Mouse (Mus musculus): Measurements from ENCODE around the gene Pdlim5.

Gene Pdlim5

DNA sequence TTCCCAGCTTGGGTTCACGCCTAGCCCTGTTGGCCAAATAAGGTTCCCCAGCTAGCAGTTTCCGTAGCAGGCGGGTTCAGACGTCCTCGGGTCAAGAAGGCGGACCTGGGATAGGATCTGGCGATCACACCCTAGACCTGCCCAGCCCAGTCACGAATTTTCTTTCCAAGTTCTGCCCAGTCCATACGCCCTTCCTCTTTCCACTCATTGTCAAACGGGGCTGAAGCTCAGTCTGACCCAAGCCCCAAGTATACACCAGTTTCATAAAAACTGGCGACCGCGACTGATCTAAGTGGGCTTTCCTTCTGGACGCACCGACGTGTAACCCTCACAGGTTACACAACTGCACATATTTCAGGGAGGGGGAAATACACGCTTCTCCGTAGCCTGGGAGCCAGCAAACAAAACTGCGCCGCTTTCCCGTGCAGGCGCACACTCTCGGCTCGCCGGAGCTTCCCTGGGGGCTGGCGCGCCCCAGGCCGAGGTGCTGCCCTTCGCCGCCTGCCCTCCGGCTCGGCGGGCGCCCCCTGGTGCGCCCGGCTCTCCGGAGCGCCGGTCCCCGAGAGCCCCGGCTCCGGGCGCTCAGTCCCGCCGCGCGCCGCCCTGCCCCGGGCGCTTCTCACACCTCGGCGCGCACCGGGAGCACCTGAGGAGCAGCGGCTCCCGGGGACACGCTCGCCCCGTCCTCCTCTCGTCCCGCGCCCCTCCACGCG lies 544 bp downstream of the Pdlim5 start:
- no peak for DNase-seq (ENCODE audit: low read depth, low spot score)

GRCm38 (mm10) chr3:142394000-142394411 lies 1.5 kb downstream of the Pdlim5 start:
- no peak for DNase-seq (ENCODE audit: low read depth, low spot score)

- no peak for DNase-seq (ENCODE audit: low read depth, low spot score)
These were observed 4.0 kb downstream of the Pdlim5 start for GRCm38 (mm10) chr3:142391531-142391930.

GRCm38 (mm10) chr3:142390288-142390687 lies 5.2 kb downstream of the Pdlim5 start:
- DNase-seq (ENCODE audit: low read depth, low spot score), result no peak

DNA sequence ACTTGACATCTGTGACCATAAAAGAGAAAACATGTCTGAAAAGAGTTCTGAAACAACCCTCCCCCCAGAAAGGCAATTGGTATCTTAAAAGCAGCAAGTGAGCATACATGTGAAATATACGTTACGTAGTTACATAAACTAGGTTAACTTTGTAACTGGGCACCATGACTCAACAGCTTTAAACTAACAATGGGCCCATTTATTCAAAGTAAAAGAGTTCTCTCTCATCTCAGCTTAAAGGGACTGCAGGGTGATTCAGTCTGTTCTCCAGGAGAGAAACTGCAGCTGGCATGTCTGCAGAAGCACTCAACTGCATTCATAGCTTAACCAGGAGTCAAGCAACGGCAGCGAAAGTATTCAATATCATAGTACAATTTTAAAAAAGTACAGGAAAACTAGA lies 7.3 kb downstream of the Pdlim5 start:
- DNase-seq (ENCODE audit: low read depth, low spot score), result no peak

DNA sequence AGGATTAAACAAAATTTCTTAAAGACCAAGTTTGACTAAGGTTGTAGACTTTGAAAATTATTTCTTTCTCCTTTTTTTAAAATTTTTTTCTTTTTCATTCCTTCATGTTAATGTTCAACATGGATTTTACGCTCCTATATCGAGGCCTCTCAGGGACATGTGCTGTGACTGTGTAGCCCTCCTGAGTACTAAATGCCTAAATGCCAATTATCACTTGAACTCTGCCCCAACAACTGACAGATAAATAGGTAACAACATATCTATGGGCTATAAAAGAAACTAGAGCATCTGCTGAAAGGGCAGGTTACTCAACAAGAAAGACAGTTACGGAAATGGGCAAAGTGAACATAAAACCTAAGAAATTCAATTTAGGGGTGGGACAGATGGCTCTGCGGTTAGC lies 9.0 kb downstream of the Pdlim5 start:
- DNase-seq (ENCODE audit: low read depth, low spot score), result no peak

DNA sequence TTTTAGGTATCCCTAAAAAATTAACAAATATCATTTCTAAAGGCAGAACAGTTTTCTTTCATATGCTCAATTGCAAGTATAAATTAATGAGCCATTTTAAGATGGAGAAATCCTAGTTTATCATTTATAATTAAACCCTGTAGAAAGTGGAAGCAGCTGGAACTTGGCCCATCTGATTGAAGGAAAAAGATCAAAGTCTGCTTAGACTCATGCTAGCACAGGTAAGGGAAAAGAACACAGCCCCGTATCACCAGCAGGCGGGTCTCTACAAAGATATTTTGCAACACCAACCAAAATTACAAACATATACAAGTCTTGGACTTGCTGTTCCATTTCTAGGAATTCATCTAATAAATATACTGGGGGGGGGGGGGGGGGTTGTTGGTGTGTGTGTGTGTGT lies 9.8 kb downstream of the Pdlim5 start:
- DNase-seq (ENCODE audit: low read depth, low spot score), result no peak

DNA sequence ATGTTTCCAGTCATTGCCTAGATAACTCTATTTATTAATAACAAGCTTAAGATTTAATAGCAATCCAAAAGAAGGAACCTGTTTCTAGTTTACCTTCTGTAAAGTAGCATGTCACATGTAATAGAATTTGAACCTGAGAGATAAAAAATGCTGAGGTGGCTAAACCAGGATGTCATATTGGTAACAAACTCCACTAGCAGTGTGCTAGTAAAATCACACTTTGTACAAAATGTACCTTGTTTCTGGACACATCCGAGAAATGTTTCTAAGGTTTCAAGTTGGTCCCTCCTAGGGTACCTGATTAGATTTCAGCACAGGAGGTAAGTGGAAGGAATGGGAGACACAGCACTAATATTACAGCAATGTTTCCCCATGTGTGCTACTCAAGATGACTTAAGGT lies 18.9 kb downstream of the Pdlim5 start:
- no peak for DNase-seq (ENCODE audit: low read depth, low spot score)

DNA sequence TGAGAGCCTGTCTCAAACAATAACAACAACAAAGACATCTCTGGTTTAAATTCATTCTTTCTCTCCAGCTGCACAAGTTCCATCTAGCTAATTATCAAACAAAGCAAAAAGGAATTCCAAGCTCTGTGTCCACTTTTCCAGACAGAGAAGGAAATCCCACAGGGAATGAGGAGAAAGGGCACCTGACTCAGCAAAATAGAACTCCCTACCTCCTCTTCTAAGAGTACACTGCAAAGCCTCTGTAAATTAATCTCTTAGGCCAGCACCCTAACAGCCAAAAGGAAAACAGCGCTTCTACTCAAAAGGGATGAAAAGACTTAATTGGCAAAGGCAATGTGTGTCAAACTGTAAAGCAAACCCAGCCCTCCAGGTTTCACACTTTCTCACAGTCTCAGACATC lies 20.4 kb downstream of the Pdlim5 start:
- no peak for DNase-seq (ENCODE audit: low read depth, low spot score)

GRCm38 (mm10) chr3:142372465-142373147 lies 22.9 kb downstream of the Pdlim5 start:
- DNase-seq (ENCODE audit: low read depth, low spot score), result no peak

DNA sequence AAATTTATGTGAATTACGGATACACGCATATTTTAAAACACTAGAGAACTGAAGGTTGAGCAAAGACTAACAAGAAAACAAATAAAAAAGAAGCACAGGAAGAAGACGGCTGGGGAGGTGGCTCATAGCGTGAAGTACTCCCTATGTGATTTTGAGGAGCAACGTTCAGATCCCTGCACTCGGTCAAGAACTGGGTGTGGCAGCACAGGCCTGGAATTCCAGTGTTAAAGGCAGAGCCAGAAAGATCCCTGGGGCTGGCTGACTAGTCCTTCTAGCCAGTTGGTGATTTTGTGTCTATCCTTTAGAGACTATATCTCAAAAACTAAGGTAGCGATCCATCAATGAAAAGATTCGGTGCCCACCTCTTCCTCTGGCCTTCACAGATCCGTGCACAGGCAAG lies 27.1 kb downstream of the Pdlim5 start:
- DNase-seq (ENCODE audit: low read depth, low spot score), result no peak

DNA sequence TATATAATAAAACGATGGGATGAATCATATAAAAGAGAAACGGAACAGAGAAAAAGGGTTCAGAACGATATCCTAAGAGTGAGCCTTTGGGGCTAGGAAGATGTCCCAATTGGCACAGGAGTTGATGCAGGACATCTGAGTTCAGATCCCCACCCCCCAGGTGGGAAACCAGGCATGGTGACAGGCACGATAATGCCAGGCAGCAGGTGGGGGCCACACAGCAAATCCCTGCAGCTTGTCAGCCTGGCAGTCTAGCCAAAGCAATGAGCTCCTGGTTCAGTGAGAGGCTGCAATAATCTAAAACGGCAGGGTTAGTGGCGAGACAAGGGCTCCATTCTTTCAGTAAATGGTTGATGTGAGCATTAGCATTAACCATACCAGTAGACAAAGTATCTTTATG lies 33.4 kb downstream of the Pdlim5 start:
- no peak for DNase-seq (ENCODE audit: low read depth, low spot score)

GRCm38 (mm10) chr3:142358951-142359350 lies 36.5 kb downstream of the Pdlim5 start:
- DNase-seq (ENCODE audit: low read depth, low spot score), result peak; percentile 28

GRCm38 (mm10) chr3:142356661-142357060 lies 38.8 kb downstream of the Pdlim5 start:
- DNase-seq (ENCODE audit: low read depth, low spot score), result no peak

GRCm38 (mm10) chr3:142353218-142353617 lies 42.3 kb downstream of the Pdlim5 start:
- DNase-seq (ENCODE audit: low read depth, low spot score), result no peak

DNA sequence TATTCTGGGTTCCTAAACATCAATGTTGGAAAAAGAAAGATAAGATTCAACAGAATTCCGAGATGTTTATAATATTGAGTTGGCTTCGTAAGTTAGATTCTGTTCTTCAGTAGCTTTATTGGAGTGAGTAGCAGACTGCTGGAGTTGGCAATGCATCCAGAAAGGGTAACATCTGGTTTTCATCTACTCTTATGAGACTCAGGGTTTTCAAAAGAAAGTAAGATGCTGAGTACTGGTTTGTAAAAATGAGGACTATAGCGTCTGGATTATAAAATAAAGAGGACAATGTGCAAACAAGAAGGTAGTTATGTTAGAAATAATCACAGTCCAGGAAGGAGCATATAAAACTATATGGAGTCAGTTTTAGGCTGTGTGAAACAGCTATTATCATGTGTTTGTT lies 45.0 kb downstream of the Pdlim5 start:
- no peak for DNase-seq (ENCODE audit: low read depth, low spot score)

DNA sequence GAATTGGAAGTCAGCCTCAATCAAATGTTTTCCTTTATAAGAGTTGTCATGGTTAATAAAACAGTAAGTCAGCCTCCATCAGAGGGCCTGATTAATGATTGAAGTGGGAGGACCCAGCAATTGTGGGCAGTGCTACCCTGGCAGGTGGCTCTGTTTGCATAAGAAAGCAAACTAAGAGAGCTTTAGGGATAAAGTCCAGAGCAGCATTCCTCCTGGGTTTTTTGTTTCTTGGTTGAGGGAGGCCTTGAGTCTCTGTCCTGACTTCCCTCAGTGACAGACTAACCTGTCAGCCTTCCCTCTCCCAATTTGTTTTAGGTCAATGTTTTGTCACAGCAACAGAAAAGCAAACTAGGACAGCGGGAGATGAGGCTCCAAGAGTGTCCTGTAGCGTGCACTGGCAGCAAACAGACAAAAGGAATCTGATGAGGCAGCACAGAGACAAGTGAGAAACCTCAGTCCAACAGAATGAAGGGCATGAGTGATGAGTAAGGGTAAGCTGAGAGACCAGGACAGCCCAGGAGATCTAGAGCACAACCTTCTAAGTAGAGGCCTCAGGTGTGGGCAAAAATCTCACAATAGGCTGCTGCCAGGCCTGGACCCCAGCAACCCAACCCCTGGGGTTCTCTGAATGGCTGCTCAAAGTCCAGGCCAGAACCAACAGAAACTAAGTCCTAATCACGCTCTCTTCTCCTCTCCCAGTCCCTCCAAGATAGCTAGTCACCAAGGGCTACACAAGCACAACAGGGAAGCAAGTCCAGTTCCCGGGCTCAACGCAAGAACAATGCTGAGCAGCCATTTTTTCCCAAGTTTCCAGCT lies 46.5 kb downstream of the Pdlim5 start:
- no peak for DNase-seq (ENCODE audit: low read depth, low spot score)

DNA sequence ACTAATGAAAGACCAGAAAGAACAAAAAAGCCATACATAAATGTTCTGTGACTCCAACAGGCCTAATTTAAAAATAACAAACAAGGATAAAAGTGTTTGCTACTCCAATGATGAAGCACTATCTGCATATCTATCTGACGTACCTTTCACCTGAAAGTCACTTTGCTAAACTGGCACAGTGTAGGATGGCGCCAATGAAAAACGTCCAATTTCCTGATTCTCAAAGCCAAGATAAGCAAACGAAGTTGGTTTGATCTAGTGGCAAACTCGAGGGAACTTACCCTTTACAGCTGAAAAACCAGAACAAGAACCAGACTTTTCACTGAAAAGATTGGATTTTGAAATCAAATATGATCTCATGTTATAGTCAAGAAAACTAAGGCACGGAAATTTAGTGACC lies 49.2 kb downstream of the Pdlim5 start:
- no peak for DNase-seq (ENCODE audit: low read depth, low spot score)

DNA sequence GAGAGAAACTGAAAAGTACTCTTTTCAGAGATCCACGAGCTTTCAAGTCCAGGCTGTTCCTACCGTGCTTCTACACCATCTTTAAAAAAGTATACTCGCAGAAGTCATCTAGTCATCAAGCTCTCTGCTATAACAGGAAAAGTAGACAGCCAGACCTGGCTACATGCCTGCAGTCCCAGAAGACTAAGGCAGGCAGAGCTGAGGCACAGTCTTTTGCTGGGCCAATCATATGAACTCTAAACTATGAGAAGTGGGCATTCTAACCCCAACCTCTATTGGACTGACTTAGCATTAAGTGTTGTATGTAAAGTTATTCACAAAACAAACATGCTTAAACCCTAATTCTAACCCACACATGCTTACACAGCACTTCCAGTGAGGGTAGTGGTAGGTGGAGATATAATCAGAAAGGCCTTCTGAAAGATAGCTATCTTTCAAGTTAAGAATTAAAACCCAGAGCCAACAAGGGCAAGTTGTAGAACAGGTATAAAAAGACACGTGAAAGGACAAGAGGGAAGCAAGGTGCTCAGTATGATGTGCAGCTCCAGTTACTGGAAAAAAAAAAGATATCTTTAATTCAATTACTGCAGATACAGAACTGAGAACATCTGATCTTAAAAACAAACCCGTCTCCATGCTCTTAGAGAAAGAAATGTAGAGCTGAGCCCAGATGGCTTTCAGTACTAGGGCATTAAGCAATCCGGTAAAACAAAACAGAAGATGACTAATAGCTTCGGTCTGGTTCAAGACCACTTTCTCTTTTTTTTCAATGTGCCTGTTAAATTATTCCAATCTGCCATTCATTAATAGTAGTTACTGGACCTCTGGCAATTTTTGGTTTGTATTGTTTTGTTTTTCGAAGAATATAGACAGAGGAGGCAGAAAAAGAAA lies 50.0 kb downstream of the Pdlim5 start:
- DNase-seq (ENCODE audit: low read depth, low spot score), result no peak

DNA sequence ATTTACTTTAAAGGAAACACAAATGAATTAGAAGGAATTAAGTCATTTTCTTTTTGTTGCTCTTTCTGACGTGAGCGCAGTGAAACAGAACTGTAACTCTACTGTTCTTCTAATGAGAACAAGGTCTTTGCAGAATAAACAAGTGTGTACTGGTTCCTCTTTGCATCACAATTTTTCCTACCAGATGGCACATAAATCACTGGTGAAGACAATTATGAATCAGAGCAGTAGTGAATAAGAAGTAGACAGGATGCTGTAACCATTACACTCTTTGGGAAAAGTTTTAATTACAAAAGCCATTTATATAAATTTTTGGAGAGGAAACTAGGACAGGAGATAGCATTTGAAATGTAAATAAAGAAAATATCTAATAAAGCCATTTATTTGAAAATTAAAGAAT lies 51.7 kb downstream of the Pdlim5 start:
- DNase-seq (ENCODE audit: low read depth, low spot score), result no peak

DNA sequence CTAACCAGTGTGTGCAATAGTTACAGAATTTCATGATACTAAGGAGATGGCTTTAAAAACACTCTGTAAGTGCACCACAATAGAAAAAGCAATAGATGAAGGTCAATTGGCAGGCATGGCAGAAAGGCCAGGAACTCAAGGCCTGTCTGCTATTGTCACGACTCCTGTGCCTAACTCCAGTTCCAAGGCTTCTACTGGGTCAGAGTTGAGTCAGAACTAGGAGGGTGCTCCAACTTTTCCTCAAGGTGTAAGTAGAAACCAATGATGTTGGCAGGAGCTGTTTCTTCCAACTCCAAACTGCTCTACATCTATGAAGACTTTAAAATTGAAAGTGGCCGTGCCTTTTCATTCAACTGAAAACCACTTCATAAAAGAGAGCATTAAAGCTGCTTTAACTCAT lies 54.8 kb downstream of the Pdlim5 start:
- DNase-seq (ENCODE audit: low read depth, low spot score), result no peak

Data from telencephalon, adult 2 months (tissue).